Mouse (Mus musculus) heart, embryonic 16.5 days (tissue): ENCODE results near the gene Mttp. TPM values are rescaled to one million over a fixed set of nuclear protein-coding genes. Genes with fewer than 3 reads are reported as not detected.

Source experiments
- ATAC-seq: fragments of 200-750 bp; cut with Nextera tagmentation; replicated peaks from 2 replicates; pipeline ENCODE4 v1.8.0; 2017; ENCODE audit warnings: moderate number of reproducible peaks; ENCODE audit not compliant: insufficient read depth, low FRiP score; ENCODE audit errors: extremely low read depth
- H3K27ac ChIP-seq: fragments of 300-500 bp; sonication (generic); 2 replicates; pipeline ENCODE4 v1.5.1; 2014; ENCODE audit warnings: mild to moderate bottlenecking, low read length, control low read depth, moderate library complexity
- H3K27me3 ChIP-seq: fragments of 300-500 bp; sonication (generic); 2 replicates; pipeline ENCODE4 v1.6.1; 2014; ENCODE audit warnings: low read length, mixed read lengths; ENCODE audit not compliant: control insufficient read depth, insufficient read depth
- H3K36me3 ChIP-seq: fragments of 300-500 bp; sonication (generic); 2 replicates; pipeline ENCODE4 v1.6.1; 2014; ENCODE audit not compliant: control insufficient read depth, insufficient read depth
- H3K4me1 ChIP-seq: fragments of 300-500 bp; sonication (generic); 2 replicates; pipeline ENCODE4 v1.6.1; 2014; ENCODE audit warnings: low read length, mixed read lengths; ENCODE audit not compliant: control insufficient read depth, insufficient read depth
- H3K4me2 ChIP-seq: fragments of 300-500 bp; sonication (generic); 2 replicates; pipeline ENCODE4 v1.6.1; 2014; ENCODE audit warnings: low read depth, mild to moderate bottlenecking, control low read depth, low read length
- H3K4me3 ChIP-seq: fragments of 300-500 bp; sonication (generic); 2 replicates; pipeline ENCODE4 v1.5.1; 2014; ENCODE audit warnings: mild to moderate bottlenecking, control low read depth, low read length
- H3K9ac ChIP-seq: fragments of 300-500 bp; sonication (generic); 2 replicates; pipeline ENCODE4 v1.6.1; 2014; ENCODE audit warnings: low read length, control low read depth
- H3K9me3 ChIP-seq: fragments of 300-500 bp; sonication (generic); replicated peaks from 2 replicates; pipeline ENCODE4 v1.6.1; 2016; ENCODE audit warnings: low read length; ENCODE audit not compliant: control insufficient read depth
- WGBS: fragments of 180-500 bp; shearing (Covaris S2); extraction: QIAGEN DNeasy Blood & Tissue Kit; methylation state at CpG from one replicate; pipeline ENCODE4 v1.1.7; 2014; 5-methylcytosine and 5-hydroxymethylcytosine counted together
- polyA plus RNA-seq: library from polyadenylated mRNA; unstranded; fragments of >200 nt; fragmentation: Nextera tagmentation; extraction: Ambion mirVana; gene quantifications from 2 replicates; pipeline ENCODE4 v1.2.1, GENCODE M21; 2015

Mttp gene
- polyA plus RNA-seq, 1 experiment from 2014 or later, result 7.9 TPM

DNA sequence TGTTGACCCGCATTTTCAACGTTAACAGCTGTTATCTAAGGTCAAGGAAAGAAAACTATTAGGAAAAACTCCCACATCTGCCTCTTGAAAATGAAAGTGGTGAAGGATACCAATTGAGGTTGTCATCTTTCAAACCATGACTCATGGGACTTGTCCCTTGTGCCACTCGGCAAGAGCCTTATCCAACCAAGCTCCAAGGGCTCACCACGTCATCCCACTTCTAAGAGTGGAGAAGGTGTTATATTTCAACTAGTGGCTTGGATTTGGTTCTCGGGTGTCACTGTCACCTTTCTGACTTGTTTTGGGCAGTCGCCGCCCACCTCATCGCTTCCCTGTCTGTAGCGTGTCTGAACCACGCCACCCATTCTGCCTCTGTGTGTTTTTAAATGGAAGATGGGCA lies 20.9 kb downstream of the Mttp start:
- no peaks in the 10 kb centered on the region for H3K36me3 ChIP-seq
- H3K9ac ChIP-seq, result no peak overlapping the region
- H3K27me3 ChIP-seq, result no peaks in the 10 kb centered on the region
- 66% methylated on average over 10 of the region's 10 CpGs for WGBS
- no peak overlapping the region for H3K4me3 ChIP-seq
- no peak for ATAC-seq
- H3K4me2 ChIP-seq, result no peak overlapping the region
- peaks cover 12% of the 10 kb centered on the region for H3K4me1 ChIP-seq
- no peaks in the 10 kb centered on the region for H3K9me3 ChIP-seq
- H3K27ac ChIP-seq, result no peak overlapping the region

DNA sequence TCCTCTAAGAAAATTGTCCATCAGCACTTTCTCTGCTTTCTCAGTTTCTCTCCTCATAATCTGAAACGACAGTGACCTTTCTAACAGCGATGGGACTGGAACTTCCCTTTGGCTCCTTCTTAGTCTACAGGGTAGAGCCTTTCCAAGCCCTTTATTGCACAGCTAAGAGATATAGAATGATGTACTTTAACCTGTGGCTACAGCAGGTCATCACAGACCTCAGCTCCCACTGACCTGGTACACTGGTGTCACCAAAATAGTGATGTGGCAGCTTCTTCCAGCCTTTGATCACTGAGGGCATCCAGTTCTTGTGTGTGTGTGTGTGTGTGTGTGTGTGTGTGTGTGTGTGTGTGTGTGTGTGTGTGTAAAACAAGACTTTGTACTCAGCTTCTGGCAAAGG lies 23.3 kb downstream of the Mttp start:
- H3K27ac ChIP-seq, result no peak overlapping the region
- H3K9ac ChIP-seq, result no peak overlapping the region
- H3K4me2 ChIP-seq, result no peak overlapping the region
- H3K4me3 ChIP-seq, result no peak overlapping the region
- no peaks in the 10 kb centered on the region for H3K27me3 ChIP-seq
- H3K9me3 ChIP-seq, result no peaks in the 10 kb centered on the region
- 94% methylated on average over 2 of the region's 2 CpGs for WGBS
- H3K36me3 ChIP-seq, result no peaks in the 10 kb centered on the region
- H3K4me1 ChIP-seq, result peaks cover 30% of the 10 kb centered on the region
- ATAC-seq, result no peak

DNA sequence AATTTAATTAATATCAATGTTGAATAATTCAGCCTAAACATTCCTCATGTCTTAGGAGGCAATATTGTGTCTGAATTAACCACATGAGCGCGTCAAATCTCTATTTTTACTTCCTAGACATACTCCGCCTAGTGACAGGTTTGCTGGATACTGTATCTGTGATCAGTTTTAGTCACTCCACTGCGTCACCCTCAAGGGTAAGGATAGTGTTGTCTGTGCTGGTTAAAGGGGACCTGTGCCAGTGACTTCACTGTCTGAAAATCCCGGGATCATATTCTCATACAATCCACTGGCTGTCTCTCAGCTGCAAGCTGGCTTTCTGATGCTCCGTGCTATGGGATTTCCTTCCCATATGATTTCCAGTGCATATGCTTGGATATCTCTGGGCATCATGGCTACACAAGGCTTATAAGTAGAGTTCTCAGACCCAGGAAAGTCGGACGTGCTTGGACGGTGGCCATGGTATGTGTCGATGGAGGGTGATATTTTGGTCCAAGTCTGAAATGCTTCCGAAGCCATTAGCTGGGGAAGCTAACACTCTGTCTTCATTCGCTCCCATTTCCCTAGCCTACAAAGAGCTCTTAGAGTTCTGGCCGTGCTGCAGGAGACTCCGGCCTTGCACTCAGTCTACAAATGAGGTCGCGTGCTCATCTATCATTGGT lies 25.2 kb downstream of the Mttp start:
- 42% methylated on average over 16 of the region's 16 CpGs for WGBS
- peak; percentile 78 for ATAC-seq
- H3K9ac ChIP-seq, result peak overlapping the region; percentile 45; the same call in 1 of the 2 replicates
- H3K4me1 ChIP-seq, result peaks cover 33% of the 10 kb centered on the region
- H3K27ac ChIP-seq, result peak overlapping the region; percentile 87
- H3K27me3 ChIP-seq, result no peaks in the 10 kb centered on the region
- no peaks in the 10 kb centered on the region for H3K36me3 ChIP-seq
- H3K4me2 ChIP-seq, result peak overlapping the region; percentile 48
- H3K9me3 ChIP-seq, result no peaks in the 10 kb centered on the region
- H3K4me3 ChIP-seq, result no peak overlapping the region

DNA sequence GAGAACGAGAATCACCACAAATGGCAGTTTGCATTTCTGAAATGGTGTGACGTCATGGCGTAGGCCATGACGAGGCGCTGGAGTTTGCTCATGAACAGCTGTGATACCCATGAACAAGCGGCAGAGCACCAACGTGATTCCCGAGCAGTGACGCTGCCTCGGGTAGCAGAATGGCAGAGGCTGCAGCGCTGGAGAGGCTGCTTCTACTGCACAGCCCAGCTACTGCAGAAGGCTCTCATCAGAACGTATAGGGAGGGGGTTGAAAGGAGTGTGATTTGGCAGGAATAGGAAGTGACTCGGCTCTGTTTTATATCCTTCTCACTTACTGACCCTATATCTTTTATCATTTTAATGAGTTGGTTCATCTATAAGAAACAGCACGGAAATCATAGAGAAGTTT lies 25.9 kb downstream of the Mttp start:
- Histone ChIP-seq H3K4me1 (peaks cover 33% of the 10 kb centered on the region), H3K4me3 (peak overlapping the region; percentile 2; the same call in 1 of the 2 replicates), H3K27me3 (no peaks in the 10 kb centered on the region), H3K36me3 (no peaks in the 10 kb centered on the region), H3K4me2 (peak overlapping the region; percentile 48), H3K27ac (peak overlapping the region; percentile 87), H3K9ac (peak overlapping the region; percentile 21), H3K9me3 (no peaks in the 10 kb centered on the region)
- 41% methylated on average over 14 of the region's 14 CpGs for WGBS
- ATAC-seq, result peak; percentile 51

DNA sequence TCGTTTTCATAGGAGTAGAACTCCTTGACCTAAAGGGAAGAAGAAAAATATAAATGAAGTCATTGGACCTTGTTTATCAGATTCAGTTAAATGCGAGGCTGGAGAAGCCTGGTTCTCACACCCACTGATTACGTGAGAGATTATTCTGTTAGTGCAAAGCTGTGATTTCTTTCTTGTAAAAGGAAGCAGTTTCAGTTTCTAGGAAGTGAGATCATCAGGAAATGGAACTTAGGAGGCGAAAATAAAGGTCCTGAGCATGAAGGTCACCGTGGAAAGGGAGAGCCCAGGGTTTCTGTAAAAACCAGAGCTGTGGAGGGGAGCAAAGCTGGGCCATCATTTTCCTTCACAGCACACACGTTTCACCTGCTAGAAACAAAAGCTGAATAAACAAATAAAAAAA lies 26.4 kb downstream of the Mttp start:
- H3K27ac ChIP-seq, result peak overlapping the region; percentile 87
- no peaks in the 10 kb centered on the region for H3K9me3 ChIP-seq
- H3K4me3 ChIP-seq, result no peak overlapping the region
- no peaks in the 10 kb centered on the region for H3K36me3 ChIP-seq
- no peaks in the 10 kb centered on the region for H3K27me3 ChIP-seq
- H3K4me1 ChIP-seq, result peaks cover 33% of the 10 kb centered on the region
- no peak overlapping the region; the same call in 1 of the 2 replicates for H3K9ac ChIP-seq
- WGBS, result 59% methylated on average over 6 of the region's 6 CpGs
- H3K4me2 ChIP-seq, result peak overlapping the region; percentile 48
- no peak for ATAC-seq

GRCm38 (mm10) chr3:138116871-138117270 lies 27.9 kb downstream of the Mttp start:
- Histone ChIP-seq H3K27me3 (no peaks in the 10 kb centered on the region), H3K27ac (peak overlapping the region; percentile 87), H3K9ac (no peak overlapping the region), H3K9me3 (no peaks in the 10 kb centered on the region), H3K4me1 (peaks cover 33% of the 10 kb centered on the region), H3K36me3 (no peaks in the 10 kb centered on the region), H3K4me2 (no peak overlapping the region; the same call in 1 of the 2 replicates), H3K4me3 (no peak overlapping the region)
- 44% methylated on average over 4 of the region's 4 CpGs for WGBS
- ATAC-seq, result no peak

- H3K27ac ChIP-seq, result no peak overlapping the region
- no peak overlapping the region for H3K4me3 ChIP-seq
- no peak overlapping the region for H3K4me2 ChIP-seq
- H3K36me3 ChIP-seq, result no peaks in the 10 kb centered on the region
- no peaks in the 10 kb centered on the region for H3K27me3 ChIP-seq
- ATAC-seq, result no peak
- 82% methylated on average over 17 of the region's 17 CpGs for WGBS
- H3K9me3 ChIP-seq, result no peaks in the 10 kb centered on the region
- peaks cover 25% of the 10 kb centered on the region for H3K4me1 ChIP-seq
- no peak overlapping the region for H3K9ac ChIP-seq
These were observed 30.7 kb downstream of the Mttp start for GRCm38 (mm10) chr3:138114106-138114505.

DNA sequence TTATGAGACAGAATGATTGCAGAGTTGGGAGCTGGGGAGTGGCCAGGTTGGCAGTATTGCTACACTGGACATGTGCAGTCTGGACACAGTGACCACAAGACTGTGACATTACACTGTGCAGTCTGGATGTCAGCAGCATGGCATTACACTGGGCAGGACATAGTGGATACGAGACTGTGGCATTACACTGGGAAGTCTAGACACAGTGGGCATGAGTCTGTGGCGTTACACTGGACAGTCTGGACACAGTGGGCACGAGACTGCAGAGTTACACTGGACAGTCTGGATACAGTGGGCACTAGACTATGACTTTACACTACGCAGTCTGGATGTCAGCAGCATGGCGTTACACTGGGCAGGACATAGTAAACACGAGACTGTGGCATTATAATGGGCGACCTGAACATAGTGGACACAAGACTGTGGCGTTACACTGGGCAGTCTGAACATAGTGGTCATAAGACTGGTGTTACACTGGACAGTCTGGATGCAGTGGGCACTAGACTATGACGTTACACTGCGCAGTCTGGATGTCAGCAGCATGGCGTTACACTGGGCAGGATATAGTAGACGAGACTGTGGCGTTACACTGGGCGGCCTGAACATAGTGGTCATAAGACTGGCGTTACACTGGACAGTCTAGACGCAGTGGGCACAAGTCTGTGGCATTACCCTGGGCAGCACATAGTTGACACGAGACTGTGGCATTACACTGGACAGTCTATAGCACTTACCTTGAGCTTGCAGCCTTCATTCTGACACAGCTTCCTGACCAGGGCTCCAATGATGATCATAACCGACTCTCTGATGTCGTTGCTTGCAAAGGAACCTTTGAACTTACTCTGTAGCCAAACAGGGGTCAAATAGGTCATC lies 33.6 kb downstream of the Mttp start:
- no peak overlapping the region for H3K27ac ChIP-seq
- H3K36me3 ChIP-seq, result no peaks in the 10 kb centered on the region
- no peak for ATAC-seq
- H3K9ac ChIP-seq, result no peak overlapping the region
- no peak overlapping the region for H3K4me2 ChIP-seq
- H3K4me3 ChIP-seq, result no peak overlapping the region
- no peaks in the 10 kb centered on the region for H3K27me3 ChIP-seq
- H3K4me1 ChIP-seq, result no peaks in the 10 kb centered on the region
- 87% methylated on average over 19 of the region's 19 CpGs for WGBS
- H3K9me3 ChIP-seq, result no peaks in the 10 kb centered on the region

DNA sequence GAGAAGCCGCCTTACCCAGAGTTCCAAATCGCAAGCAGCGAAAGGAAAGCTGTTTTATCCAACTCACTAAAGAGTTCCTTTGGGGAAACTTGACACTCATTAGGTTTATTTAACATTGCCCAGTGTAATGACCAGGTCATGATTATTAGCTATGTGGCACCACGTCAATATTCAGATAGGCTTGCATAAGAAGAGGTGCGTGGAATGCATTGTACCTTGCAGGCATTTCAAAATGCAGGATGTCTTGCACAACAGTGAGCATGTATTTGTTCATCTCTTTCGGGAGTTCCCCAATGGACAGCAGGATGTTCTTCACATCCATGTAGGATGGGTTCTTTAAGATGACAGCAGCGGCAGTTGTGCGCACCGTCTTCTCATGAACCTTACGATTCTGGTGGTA lies 37.9 kb downstream of the Mttp start:
- WGBS, result 94% methylated on average over 10 of the region's 10 CpGs
- H3K4me2 ChIP-seq, result no peak overlapping the region
- H3K27ac ChIP-seq, result no peak overlapping the region
- no peak overlapping the region for H3K4me3 ChIP-seq
- no peak for ATAC-seq
- H3K36me3 ChIP-seq, result no peaks in the 10 kb centered on the region
- H3K9ac ChIP-seq, result no peak overlapping the region
- no peaks in the 10 kb centered on the region for H3K27me3 ChIP-seq
- H3K4me1 ChIP-seq, result peaks cover 8% of the 10 kb centered on the region
- no peaks in the 10 kb centered on the region for H3K9me3 ChIP-seq
